8 mouse cellular contexts compared by ENCODE assay signal in the genomic region with DNA sequence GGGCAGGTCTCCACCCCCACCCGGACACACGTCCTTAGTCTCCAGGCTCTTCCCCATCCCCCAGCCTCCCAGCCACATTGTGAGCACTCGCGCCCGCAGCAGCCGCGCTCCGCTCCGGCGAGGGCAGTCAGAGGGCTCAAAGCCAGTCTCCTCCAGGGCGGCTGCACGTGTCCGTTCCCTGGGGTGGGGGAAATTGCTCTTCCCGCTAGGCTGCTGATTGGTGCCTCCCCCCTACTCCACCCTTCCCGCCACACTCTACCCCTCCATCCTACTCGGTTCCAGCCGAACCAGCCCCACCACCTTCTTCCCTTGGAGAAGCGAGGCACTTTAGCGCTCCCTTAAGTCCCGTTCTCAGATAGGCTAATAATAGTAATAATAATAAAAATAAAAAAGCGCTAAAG. TPM values are rescaled to one million over a fixed set of nuclear protein-coding genes. Genes with fewer than 3 reads are reported as not detected.
A peak's percentile ranks its signal among the peaks of the same experiment; 100 is the strongest.
DNase-seq lines count a peak whose midpoint lies in the region; ATAC-seq lines count a peak whose summit lies in the region.

No protein-coding gene starts in this region.

- H3K4me2 ChIP-seq in hindbrain, embryonic 14.5 days (replicated peaks): peak overlapping the region; percentile 83

- intact Hi-C loops in left cerebral cortex, postnatal 10 days (cut with DNase I): loop anchor here (5.0 kb wide), 1 partner anchor 128 kb away; no protein-coding TSS in a partner anchor

- no peaks in the 10 kb centered on the region for H3K9me3 ChIP-seq in hindbrain, embryonic 14.5 days (ENCODE audit: control insufficient read depth, low read length)
- peaks cover 6% of the 10 kb centered on the region for H3K9me3 ChIP-seq in megakaryocyte, embryonic 14.5 days

- H3K36me3 ChIP-seq in hindbrain, embryonic 14.5 days (replicated peaks; ENCODE audit: control insufficient read depth, insufficient read depth): no peaks in the 10 kb centered on the region
- H3K36me3 ChIP-seq in megakaryocyte, embryonic 14.5 days (replicated peaks; ENCODE audit: low read length): no peaks in the 10 kb centered on the region

- DNase-seq in adrenal gland, adult 2 months: peak; percentile 86
- peak; percentile 72 to 80 for DNase-seq in cerebellum, postnatal 25 days
- peak; percentile 74 for DNase-seq in gastrocnemius, adult 18-20 months (ENCODE audit: low spot score)
- DNase-seq in hindbrain, embryonic 14.5 days (ENCODE audit: low spot score): peak; percentile 60
- peak; percentile 8 to 78 for DNase-seq in left cerebral cortex, postnatal 10 days (ENCODE audit: extremely low spot score in 1 of 2, low spot score in 2 of 2)
- peak; percentile 10 for DNase-seq in right cerebral cortex, postnatal 36 days (ENCODE audit: low spot score in 2 of 2)

- peak; percentile 71 for ATAC-seq in hindbrain, embryonic 14.5 days (ENCODE audit: low FRiP score)
- no peak for ATAC-seq in inflammation-experienced regulatory T-cells, adult 6 months

- H3K4me3 ChIP-seq in hindbrain, embryonic 14.5 days (replicated peaks; ENCODE audit: low read length): peak overlapping the region; percentile 92
- peak overlapping the region; percentile 90 for H3K4me3 ChIP-seq in megakaryocyte, embryonic 14.5 days (replicated peaks)

- WGBS in hindbrain, embryonic 14.5 days: under 1% methylated on average over 21 of the region's 21 CpGs

- no peaks in the 10 kb centered on the region; the same call in 1 of the 2 replicates for H3K4me1 ChIP-seq in hindbrain, embryonic 14.5 days (replicated peaks; ENCODE audit: control insufficient read depth, insufficient read depth, low read length)
- H3K4me1 ChIP-seq in megakaryocyte, embryonic 14.5 days: peaks cover 21% of the 10 kb centered on the region

- peak overlapping the region; percentile 73 for H3K9ac ChIP-seq in hindbrain, embryonic 14.5 days

- peak overlapping the region; percentile 94 for H3K27ac ChIP-seq in hindbrain, embryonic 14.5 days

- no peaks in the 10 kb centered on the region for H3K27me3 ChIP-seq in hindbrain, embryonic 14.5 days (ENCODE audit: control insufficient read depth, insufficient read depth, low read length)
- H3K27me3 ChIP-seq in megakaryocyte, embryonic 14.5 days (replicated peaks): peaks cover 92% of the 10 kb centered on the region

RNA-seq across cellular contexts. Expression of a gene that starts 0.8 kb away (rescaled TPM):
- total RNA-seq in adrenal gland, adult 2 months (2021): 1 to 10 TPM; 5.9 to 6.8 TPM
- 4.4 and 5.2 TPM in 2 replicates for polyA plus RNA-seq in adrenal gland, adult 2 months (2012; rRNA removed)
- 1 to 10 TPM; 7.4 to 10.0 TPM for total RNA-seq in gastrocnemius, adult 18-20 months (2021)
- 3.7 and 4.7 TPM in 2 replicates for polyA plus RNA-seq in hindbrain, embryonic 14.5 days (2014; fragmentation: Nextera tagmentation; extraction: Ambion mirVana)
- 1 to 10 TPM; 2.2 to 2.9 TPM for total RNA-seq in left cerebral cortex, postnatal 10 days (2021)
- polyA plus RNA-seq in megakaryocyte, embryonic 14.5 days (2012; ENCODE audit: insufficient read depth, low replicate concordance): not detected in 2 replicates
- under 1 TPM; 0.25 to 0.46 (median 0.35) TPM for polyA plus RNA-seq in inflammation-experienced regulatory T-cells, adult 6 months (2017; shearing (Covaris generic))

Comparison
In these comparisons a context has a peak if more than half of its experiments do, and no peak if none do; other contexts are left out.
1. DNase-seq: peak in every context shown above with its lines; median percentile 86 in adrenal gland, adult 2 months; 76 in cerebellum, postnatal 25 days; 74 in gastrocnemius, adult 18-20 months; 60 in hindbrain, embryonic 14.5 days; 43 in left cerebral cortex, postnatal 10 days; 10 in right cerebral cortex, postnatal 36 days.